Mouse (Mus musculus) testis, postnatal 14 days (tissue): ENCODE data around the gene Tmem185b.

Experiments used
- DNase-seq: peaks from one replicate; pipeline ENCODE4 v3.0.0; 2021; ENCODE audit warnings: low spot score

Tmem185b gene

DNA sequence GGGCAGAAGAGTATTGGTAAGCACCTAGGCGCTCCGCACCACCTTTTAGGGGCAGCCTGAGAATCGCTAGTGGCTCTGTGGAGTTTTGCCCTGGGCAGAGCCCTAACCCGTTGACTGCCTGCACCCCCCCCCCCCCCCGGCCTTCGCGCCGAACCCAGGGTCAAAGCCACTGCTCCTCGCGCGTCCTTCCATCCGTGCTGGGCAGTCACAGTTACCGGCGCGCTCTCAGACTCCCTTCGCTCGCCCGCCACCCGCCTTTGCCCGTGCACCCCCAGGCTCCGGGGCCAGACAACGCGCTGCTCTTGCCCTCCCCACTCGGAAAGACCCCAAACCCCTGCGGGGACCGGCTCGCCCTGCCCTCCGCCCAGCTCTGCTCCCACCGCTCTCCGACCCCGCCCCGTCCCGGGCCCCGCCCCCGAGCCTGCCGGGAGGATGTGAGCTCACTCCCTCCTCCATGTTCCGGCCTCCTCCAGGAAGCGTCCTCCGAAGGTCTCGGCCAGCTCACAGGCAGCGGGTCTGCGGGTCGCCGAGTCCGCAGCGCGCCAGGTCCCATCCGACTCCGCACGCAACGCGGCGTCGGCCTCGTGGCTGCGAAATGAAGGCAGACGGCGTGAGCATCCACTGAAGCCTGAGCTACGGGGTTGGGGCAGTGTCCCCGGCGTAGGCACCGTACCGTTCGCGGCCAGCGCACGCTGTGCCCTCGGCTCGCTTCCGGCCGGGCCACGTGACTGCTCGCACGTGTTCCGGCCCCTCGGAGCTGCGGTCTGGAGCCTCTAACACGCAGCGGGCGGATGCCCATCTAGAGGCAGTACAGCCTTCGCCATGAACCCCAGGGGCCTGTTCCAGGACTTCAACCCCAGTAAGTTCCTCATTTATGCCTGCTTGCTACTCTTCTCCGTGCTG lies at the start of gene Tmem185b:
Tmem185b (plus strand) TSS at position 472 of the 903 bp plus-strand sequence.
- DNase-seq = peak; percentile 93

DNA sequence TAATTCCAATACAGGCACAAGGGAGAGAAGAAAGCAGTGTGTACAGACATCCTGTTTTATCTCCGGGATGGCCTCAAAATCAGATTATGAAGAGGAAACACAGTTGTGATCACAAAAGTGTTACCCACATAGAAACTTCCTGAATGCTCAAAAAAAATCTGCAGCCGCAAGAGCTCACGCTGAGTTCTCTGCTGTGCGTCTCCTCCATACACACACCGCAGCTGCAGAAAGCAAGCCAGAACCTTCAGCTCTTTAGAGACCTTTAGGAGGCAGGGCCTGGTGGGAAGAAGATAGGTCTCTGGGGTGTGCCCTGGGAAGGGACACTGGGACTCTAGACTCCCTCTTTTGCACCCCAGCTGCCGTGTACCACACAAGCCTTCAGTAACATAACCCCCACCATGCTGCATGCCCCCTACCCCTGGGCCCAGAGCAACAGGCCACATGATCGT lies 49.0 kb upstream of the Tmem185b start:
- no peak for DNase-seq

DNA sequence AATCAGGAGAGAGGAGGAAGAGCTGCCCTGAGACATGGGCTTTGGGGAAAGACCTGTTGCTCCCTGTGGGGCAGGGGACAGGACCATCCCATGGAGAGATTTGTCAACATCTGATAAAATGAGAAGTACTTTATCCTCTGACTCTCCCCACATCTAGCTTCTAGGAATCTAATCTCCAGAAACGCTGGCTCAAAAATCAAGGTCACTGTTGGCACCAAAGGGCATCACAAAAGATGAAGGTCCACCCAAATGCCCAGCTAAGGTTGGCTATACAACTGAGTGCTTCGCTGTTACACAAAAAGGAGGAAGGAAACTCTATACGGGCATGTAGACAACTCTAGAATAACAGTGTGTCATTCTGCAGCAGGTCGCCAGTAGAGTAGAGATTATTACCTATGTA lies 46.3 kb upstream of the Tmem185b start:
- no peak for DNase-seq

DNA sequence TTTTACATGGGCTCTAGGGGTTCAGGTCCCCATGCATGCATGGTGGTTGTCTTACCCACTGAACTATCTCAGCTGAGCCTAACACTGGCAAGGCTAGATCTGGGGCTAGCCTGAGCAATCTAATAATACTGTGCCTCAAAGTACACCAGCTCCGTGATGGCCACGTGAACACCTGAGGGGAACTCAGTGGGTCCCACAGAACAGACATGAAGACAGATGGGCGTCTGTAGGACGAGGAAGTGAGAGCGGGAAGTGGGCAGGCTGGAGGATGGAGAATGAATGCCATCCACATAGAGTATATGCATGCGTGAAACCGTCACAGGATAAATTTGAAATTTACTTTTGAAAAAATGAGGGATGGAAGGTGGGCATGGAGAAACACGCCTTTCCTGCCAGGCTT lies 45.3 kb upstream of the Tmem185b start:
- no peak for DNase-seq

DNA sequence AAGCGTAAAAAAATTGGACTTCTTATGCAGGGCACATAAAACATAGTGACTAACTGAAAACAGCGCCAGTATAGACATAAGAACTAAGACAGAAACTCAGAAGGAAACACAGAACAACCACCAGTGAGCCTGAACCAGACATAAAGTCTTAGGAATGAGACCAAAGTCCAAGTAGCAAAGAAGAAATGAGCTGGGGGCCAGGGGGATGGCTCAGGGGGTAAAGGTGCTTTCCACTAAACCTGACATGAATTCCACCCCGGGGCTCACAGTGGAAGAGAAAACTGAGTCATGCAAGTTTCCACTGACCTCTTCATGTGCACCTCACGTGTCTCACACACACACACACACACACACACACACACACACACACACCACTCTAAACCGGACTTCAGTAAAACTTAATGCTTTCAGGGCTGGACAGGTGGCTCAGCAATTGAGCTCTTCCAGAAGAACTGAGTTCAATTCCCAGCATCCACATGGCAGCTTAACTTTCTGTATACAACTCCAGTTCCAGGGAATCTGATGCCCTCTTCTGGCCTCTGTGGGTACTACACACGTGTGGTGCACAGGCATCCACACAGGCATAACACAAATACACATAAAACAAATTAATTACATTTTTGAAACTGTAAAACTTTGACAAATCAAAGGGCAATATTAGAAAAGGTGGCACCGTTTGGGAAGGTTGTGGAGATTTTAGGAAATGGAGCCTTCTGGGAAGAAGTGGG lies 44.6 kb upstream of the Tmem185b start:
- DNase-seq = no peak

DNA sequence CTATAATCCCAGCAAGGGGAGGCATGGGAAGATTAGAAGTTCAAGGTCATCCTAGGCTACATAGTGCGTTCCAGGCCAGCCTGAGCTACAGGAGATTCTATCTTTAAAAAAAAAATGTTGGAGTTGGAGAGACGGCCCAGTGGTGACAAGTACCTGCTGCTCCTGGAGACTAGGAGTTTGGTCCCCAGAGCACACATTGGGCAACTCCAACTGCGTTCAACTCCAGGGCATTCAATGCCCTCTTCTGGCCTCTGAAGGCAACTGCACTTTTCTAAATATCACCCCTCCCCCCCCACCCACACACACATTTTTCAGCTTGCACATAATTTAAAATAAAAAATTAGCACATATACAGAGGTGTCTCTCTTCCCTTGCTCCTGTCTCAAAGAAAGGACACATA lies 43.1 kb upstream of the Tmem185b start:
- no peak for DNase-seq

DNA sequence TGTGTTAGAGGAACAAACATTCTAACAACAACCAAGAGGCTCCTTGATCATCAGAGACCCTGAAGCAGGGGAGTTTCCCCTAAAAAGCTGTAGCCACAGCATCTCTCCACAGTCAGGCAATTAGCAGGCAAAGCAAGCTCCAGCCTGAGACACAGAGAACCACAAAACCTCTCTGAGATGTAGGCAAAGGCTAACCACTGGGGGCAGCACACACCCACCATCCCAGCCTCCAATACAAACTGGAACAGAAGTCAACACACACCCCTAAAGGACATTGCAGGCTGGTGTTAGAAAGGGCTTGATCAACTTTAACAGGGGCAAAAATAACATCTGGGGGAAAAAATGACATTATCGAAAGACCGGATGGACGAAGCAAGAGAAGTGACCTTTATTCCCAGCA lies 41.5 kb upstream of the Tmem185b start:
- no peak for DNase-seq

DNA sequence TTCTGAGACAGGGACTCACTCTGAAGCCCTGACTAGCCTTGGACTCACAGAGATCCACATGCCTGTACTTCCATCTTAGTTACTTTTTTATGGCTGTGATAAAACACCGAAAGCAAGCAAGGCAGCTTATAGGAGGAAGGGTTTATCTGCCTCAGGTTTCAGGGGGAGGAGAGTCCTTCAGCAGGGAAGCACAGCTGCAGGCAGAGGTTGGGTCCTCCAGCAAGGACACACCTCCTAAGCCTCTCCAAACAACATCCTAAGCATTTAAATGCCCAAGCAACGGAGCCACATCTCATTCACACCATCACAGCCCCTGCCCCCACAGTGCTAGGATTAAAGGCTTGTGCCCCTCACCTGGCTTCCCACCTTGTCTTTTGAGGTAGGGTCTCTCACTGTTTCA lies 40.1 kb upstream of the Tmem185b start:
- DNase-seq = no peak

DNA sequence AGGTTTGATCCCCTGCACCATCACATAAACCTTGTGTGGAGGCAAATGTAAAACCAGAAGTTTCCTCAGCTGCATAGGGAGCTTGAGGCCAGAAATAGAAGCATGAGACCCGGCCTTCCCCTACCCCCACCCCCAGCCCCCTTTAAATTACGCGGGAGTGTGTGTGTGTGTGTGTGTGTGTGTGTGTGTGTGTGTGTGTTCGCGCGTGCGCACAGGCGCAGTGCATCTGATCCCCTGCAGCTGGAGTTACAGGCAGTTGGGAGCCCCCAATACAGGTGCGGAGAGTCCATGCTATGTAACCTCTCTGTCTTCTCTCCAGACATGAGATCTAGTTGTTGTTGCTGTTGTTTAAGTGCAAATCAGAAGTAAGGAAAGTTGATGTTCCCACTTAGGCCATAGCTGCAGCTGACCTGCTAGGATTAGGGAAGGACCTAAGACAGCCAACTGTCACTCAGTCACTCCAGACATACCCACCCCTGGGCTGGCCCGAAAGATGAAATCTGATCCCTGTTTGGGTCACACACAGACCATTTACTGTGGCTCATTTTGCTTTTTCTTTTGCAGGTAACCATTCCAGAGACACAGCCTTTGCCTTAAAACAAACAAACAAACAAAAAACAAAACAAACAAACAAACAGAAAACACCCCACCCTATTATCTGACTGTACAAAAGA lies 37.9 kb upstream of the Tmem185b start:
- no peak for DNase-seq

DNA sequence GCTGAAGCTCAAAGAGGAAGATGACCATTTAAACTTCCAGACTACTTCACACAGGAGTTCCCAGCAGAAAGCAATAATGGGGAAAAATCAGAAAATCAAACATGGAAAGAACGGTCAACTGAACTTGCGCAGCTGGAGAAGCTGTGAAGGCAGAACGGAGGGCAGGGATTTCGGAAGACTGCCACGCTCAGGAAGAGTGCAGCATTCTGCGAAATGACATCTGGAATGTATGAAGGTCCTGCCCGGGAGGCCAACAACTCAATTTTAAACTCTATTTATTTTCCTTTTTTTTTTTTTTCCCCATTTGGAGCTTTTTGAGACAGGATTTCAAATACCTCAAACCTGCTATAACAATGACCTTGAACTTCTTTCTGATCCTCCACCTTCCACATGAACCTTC lies 35.2 kb upstream of the Tmem185b start:
- DNase-seq = no peak

DNA sequence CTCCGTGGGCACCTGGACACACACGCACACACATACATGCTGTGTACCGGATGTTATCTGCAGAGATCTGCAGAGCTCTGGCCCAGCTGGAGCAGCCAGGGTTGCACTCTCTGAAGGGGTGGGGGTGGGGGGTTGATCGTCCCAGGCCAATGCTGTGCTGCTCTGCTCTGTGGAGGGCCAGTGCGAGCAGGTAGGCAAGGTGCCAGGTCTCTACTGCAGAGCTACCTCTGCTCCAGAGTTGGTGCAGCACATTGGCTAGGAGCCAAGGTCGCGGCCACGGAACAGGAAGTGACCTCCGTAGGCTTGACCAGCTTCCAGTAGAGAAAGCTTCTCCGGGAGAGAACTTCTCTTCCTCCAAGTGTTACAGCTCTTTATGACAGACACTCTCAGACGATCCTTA lies 33.9 kb upstream of the Tmem185b start:
- DNase-seq = peak; percentile 71

DNA sequence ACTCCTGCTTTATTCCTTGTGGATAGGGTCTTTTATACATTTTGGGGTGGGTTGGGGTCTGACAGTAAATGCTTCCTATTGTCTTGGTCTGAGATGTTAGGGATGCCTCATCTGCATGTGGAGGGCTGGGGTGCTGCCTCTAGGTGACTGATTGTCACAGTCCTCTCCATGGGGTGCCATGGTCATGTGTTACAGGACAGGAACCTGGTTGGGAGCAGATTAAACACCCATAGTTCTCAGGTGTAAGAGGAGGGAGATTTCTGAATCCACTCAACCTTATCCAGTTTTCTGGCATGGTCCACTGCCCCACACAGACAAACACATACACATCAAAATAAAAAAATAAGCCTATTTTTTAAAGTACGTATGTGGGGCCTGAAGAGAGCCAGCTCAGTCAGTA lies 33.5 kb upstream of the Tmem185b start:
- no peak for DNase-seq

DNA sequence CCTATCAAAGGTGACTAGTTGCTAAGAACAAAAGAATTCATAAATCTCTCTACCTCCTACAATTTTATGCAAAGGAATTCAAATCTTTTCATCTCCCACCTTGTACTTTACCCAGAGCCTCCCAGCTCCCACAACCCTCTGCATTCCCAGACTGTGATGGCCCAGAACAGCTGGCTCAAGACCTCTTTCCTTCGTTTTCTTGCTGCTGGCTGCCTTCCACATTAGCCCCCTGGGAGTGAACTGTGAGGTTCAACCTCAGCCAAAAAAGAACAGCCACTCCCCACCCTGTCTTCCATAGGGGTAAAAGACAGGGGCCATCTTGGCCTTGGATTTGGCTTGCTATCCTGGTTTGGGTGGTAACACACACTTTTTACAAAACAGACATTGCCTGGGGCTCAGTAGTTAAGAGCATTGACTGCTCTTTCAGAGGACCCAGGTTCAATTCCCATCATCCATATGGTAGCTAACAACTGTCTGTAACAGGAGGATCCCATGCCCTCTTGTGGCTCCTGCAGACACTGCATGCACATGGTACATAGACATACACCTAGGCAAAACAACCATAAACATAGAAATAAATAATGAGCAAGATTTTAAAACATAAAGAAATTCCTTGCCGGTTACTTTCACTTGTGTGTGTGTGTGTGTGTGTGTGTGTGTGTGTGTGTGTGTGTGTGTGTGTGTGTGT lies 31.8 kb upstream of the Tmem185b start:
- DNase-seq = no peak

DNA sequence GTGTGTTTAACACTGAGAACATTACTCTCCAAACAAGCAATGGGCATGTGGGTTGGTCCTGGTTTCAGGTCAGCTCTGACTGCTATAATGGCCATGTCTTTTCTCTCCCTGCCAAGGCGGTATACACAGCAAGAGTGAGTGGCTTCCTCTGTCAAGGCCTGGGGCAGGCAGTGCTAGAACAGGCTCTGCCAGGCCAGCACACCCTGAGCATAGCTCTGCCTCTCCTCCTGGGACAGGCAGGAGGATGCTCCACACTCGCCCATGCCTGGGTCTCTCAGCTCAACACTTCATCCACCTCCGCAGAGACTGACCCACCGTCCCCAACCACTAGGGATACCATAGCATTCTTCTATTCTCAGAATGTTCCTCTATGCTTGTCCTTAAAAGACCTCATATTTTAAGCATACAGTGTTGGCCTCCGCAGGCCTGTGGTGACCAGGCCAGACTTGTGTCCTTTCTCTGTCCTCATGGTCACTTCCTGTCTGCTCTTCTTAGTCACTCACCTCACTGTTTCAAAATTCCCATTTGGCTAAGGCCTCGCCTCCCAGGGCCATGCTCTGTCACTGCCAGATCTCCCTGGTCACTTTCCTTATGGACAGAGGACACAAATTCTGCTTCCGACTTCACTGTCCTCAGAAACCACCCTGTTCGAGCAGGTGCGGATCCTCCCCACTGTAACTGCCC lies 31.1 kb upstream of the Tmem185b start:
- no peak for DNase-seq

DNA sequence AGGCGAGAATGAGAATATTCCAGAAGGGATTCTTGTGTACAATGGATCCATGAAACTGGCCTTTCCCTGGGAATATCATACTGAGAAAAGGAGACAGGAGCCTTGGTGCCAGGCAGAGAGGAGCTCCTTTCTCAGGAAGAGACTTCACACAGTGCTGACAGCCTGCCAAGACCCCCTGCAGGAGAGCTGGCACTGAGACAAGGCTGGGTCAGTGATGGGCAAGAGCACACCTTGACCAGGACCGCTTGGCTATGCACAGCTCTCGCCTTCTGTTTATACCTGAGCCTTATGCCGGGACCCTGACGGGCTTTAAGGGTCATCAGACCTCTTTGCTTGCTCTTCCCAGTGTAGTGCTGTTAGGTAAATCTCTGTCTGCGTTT lies 30.6 kb upstream of the Tmem185b start:
- DNase-seq = no peak

DNA sequence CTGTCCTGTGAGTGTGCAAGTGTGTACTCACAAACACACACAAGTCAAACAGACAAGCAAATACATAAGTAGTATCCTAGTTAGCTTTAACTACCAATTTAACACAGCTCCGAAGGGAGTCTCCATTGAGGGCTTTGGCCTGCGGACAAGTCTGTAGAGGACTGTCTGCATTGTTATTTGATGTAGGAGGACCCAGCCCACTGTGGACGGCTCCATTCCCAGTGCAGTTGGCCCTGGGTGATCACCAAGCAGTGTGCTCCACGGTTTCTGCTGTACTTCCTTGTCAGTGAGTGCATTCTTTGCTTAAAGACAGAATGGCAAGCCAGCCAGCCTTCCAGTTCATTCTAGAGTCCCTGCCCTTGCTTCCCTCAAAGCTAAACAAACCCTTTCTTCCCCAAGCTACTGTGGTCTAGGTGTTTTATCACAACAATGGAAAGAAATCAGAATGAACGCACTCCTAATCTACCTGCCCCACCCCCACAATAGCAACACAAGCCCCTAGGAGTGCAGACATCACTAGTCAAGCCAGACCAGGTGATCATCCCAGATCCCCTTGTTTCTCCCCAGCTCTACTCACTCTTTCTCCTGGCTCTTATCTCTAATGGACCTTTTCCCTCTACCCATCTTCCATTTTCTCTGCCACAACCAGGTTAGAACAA lies 28.5 kb upstream of the Tmem185b start:
- no peak for DNase-seq

DNA sequence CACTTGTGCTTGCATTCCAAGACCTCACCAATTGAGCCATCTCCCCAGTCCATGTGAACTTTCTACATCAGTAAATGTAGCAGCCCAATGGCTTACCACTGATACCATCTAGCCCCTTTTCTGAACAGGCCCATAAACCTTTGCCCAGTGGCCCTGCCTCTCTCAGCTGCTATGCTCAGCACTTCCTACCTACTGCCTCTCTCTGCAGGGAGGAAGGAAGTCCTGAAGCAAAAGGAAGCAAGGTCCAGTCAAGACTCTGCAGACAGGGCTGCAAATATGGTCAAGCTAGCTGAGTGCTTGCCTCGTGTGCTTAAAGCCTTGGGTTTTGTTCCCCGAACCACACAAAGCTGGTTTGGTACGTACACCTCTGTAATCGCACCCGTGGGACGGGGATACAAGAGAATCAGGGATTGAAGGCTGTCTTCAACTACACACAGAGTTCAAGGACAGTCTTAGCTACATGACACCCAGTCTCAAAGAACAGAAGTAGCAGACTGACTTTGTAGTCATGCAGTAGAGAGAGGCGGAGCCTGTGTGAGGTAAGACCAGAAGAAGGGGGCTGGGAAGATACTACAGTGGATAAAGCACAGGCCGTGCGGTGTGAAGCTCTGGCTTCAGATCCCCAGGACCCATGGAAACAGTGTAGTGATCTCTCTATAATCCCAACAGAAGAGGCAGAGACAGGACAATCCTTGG lies 27.3 kb upstream of the Tmem185b start:
- no peak for DNase-seq

DNA sequence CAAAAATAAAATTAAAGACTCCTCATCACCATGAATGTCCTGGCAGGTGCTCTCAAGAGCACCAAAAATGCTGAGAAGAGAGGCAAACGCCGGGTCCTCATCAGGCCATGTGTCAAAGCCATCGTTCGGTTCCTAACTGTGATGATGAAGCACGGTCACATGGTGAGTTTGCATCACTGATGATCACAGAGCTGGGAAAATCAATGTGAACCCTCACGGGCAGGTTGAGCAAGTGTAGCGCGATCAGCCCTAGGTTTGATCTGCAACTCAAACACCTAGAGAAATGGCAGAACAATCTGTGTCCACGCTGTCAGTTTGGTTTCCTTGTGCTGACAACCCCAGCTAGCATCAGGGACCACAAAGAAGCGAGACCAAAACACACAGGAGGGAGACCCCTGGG lies 26.5 kb upstream of the Tmem185b start:
- no peak for DNase-seq

DNA sequence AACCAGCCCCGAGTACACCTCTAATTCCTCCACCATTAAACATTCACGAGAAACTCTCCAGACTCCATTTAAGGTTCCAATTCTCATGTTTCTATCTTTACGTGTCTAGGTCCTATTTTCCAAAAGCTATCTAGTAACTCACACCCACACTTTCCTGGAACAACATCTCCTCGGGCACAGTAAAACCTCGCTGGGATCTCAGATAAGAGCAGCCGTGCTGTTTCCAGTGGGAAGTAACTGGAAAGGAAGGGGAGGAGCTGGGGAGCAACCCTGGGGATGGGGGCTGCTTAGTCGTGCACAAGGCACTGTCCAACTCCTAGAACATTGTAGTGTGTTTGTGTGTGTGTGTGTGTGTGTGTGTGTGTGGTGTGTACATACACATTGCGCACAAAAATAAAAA lies 24.1 kb upstream of the Tmem185b start:
- no peak for DNase-seq

DNA sequence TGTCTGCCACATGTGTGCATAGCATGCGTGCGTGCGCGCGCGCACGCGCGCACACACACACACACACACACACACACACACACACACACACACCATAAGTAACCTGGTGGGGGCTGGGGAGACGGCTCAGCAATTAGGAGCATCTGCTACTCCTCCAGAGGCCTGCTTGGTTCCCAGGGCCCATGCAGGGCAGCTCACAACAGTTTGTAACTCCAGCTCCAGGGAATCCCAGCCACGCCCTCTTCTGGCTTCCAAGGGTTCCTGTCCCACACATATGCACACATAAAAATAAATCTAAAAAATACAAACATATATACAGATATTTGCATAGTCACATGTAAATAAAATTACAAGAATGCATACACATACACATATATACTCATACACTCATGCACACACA lies 23.2 kb upstream of the Tmem185b start:
- DNase-seq = no peak

DNA sequence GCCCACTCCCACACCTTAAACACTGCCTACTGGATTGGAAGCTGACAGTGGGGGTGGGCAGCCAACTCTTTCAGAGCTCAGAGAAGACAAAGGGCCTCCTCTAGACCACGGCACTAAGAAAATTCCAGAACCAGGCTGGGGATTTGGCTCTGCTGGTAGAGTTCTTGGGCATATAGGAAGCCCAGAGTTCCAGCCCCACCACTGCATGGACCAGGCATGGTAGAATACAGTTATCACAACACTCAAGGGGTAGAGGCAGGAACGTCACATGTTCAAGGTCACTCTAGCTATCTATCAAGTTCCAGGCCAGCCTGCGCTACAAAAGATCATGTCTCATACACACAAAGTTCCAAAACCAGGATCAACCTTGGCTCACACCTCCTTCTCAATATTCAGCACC lies 22.8 kb upstream of the Tmem185b start:
- DNase-seq = no peak
